Mouse (Mus musculus): ENCODE results near the gene Mup8.
"Not testable (repeated sequence)": the region's sequence is repeated elsewhere in the genome, so short reads cannot be mapped to it uniquely, and the experiment has no call there.

Mup8 gene

GRCm38 (mm10) chr4:60222499-60222898 lies at the start of gene Mup8:
Gene Mup8 (minus strand): TSS chr4:60222599.
- not testable (repeated sequence) for DNase-seq (ENCODE audit: low spot score in 2 of 2)

GRCm38 (mm10) chr4:60265977-60266770 lies 43.8 kb upstream of the Mup8 start:
- DNase-seq (ENCODE audit: low spot score in 2 of 2): not testable (repeated sequence)

- DNase-seq (ENCODE audit: low spot score in 2 of 2): not testable (repeated sequence)
Observed at GRCm38 (mm10) chr4:60262706-60263105, 40.3 kb upstream of the Mup8 start.

All from urinary bladder, postnatal 36 days (tissue).